ENCODE assay signal across 9 mouse cellular contexts in the genomic region with DNA sequence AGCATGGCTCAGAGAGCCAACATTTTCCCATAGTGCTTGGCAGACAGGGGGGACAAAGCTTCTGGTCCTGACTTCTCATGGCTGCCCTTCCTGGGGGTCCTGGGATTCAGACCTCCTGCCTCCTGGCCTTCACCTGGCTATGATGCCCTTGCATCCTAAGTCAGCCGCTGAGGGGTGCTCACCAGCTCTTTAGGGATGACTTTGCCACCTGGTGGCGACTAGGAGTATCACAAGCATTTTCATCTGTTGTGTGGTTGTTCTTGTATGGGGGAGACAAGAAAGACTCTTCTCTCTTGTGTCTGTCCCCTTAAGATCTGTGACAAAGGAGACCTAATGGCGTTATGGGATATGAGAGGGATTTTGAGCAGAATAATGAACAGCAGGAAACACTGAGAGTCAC. TPM values are rescaled to one million over a fixed set of nuclear protein-coding genes. Genes with fewer than 3 reads are reported as not detected.
DNase-seq lines count a peak whose midpoint lies in the region; ATAC-seq and TF ChIP-seq lines count a peak whose summit lies in the region.
"Had no signal": no experiment of that assay in that cellular context is flagged by ENCODE, and none has a peak within 500 bp of the region (broad histone marks: within the 10 kb centered on the region; RNA-seq: fewer than 3 reads in every experiment).

No protein-coding gene starts in this region.

- peaks cover 37% of the 10 kb centered on the region for H3K4me1 ChIP-seq in liver, embryonic 11.5 days (replicated peaks; ENCODE audit: control insufficient read depth, insufficient read depth, low read length)
- no peaks in the 10 kb centered on the region for H3K4me1 ChIP-seq in thymus, adult 2 months (replicated peaks; ENCODE audit: control insufficient read depth, insufficient read depth, low read length)
- H3K4me1 ChIP-seq: embryonic facial prominence, embryonic 12.5 days had no signal

- H3K9ac ChIP-seq in liver, embryonic 11.5 days (ENCODE audit: low read depth, low read length): no peak overlapping the region
- H3K9ac ChIP-seq: embryonic facial prominence, embryonic 12.5 days had no signal

- H3K27me3 ChIP-seq in liver, embryonic 11.5 days (replicated peaks; ENCODE audit: control insufficient read depth, insufficient read depth, low read length): no peaks in the 10 kb centered on the region
- no peaks in the 10 kb centered on the region for H3K27me3 ChIP-seq in thymus, adult 2 months (ENCODE audit: control insufficient read depth, insufficient read depth, low read length)
- H3K27me3 ChIP-seq: embryonic facial prominence, embryonic 12.5 days had no signal

- H3K36me3 ChIP-seq in liver, embryonic 11.5 days (ENCODE audit: control insufficient read depth, insufficient read depth, low read length): peaks cover 16% of the 10 kb centered on the region
- no peaks in the 10 kb centered on the region for H3K36me3 ChIP-seq in thymus, adult 2 months (ENCODE audit: control insufficient read depth, insufficient read depth, low read length)

- no peak overlapping the region for H3K27ac ChIP-seq in liver, embryonic 11.5 days (ENCODE audit: low read depth, low read length)
- no peak overlapping the region for H3K27ac ChIP-seq in thymus, adult 2 months (ENCODE audit: control insufficient read depth, insufficient read depth, low read length)
- H3K27ac ChIP-seq: embryonic facial prominence, embryonic 12.5 days had no signal

- no peak overlapping the region for H3K4me3 ChIP-seq in liver, embryonic 11.5 days (ENCODE audit: low read depth, low read length)
- no peak overlapping the region for H3K4me3 ChIP-seq in thymus, adult 2 months (ENCODE audit: control insufficient read depth, insufficient read depth, low read length)
- H3K4me3 ChIP-seq: embryonic facial prominence, embryonic 12.5 days had no signal

- H3K4me2 ChIP-seq in liver, embryonic 11.5 days: no peak overlapping the region
- H3K4me2 ChIP-seq: embryonic facial prominence, embryonic 12.5 days had no signal

- peak; percentile 86 for DNase-seq in liver
- no peak for DNase-seq in liver, embryonic 11.5 days (ENCODE audit: low spot score)
- DNase-seq in cerebellum, postnatal 25 days: peak; percentile 81 to 89
- DNase-seq in gastrocnemius, adult 8-10 months (ENCODE audit: low spot score in 2 of 2): peak; percentile 24 to 42
- peak; percentile 72 to 84 for DNase-seq in kidney, postnatal 36 days
- DNase-seq in lung, adult 18-20 months: peak; percentile 59 to 60
- peak; percentile 23 for DNase-seq in ovary, adult 18-20 months (ENCODE audit: low spot score)
- peak; percentile 80 for DNase-seq in thymus, adult 2 months

- no peaks in the 10 kb centered on the region for H3K9me3 ChIP-seq in liver, embryonic 11.5 days (ENCODE audit: control insufficient read depth, low read length)
- H3K9me3 ChIP-seq: embryonic facial prominence, embryonic 12.5 days had no signal

- no peak for ATAC-seq in liver, embryonic 11.5 days (replicated peaks; ENCODE audit: low FRiP score)

- no peak for TF ChIP-seq POLR2A in thymus, adult 2 months (IDR thresholded peaks at IDR 0.05; ENCODE audit: control insufficient read depth, extremely low read depth, insufficient read depth, low read length, poor library complexity)

- 21% methylated on average over 3 of the region's 3 CpGs for WGBS in liver, embryonic 11.5 days
- WGBS in thymus, adult 2 months: 25% methylated on average over 3 of the region's 3 CpGs

- no peak for TF ChIP-seq CTCF in thymus, adult 2 months (IDR thresholded peaks at IDR 0.05; ENCODE audit: borderline replicate concordance, control insufficient read depth, extremely low read depth, insufficient read depth, low read length, poor library complexity)

RNA-seq across cellular contexts. Expression of a gene that starts 36.8 kb away (rescaled TPM):
- 0.53 and 0.78 TPM in 2 replicates for polyA plus RNA-seq in liver, embryonic 11.5 days (2014; fragmentation: Nextera tagmentation; extraction: Ambion mirVana)
- 10 to 100 TPM; 52.4 to 77.6 (median 63.1) TPM for total RNA-seq in gastrocnemius, adult 8-10 months (2022)
- 3.8 and 4.6 TPM in 2 replicates for polyA plus RNA-seq in thymus, adult 2 months (2012; rRNA removed)

RNA-seq across cellular contexts. Expression of a gene that starts 54.8 kb away (rescaled TPM):
- 27.9 and 28.9 TPM in 2 replicates for polyA plus RNA-seq in liver, embryonic 11.5 days (2014; fragmentation: Nextera tagmentation; extraction: Ambion mirVana)
- 10 to 100 TPM; 11.9 to 14.3 (median 12.7) TPM for total RNA-seq in gastrocnemius, adult 8-10 months (2022)
- polyA plus RNA-seq in thymus, adult 2 months (2012; rRNA removed): 26.3 and 29.6 TPM in 2 replicates
